Mouse (Mus musculus) liver, postnatal 0 days (tissue): ENCODE data around the gene St6gal1. TPM values are rescaled to one million over a fixed set of nuclear protein-coding genes. Genes with fewer than 3 reads are reported as not detected.

Experiments
- ATAC-seq: fragments of 200-750 bp; cut with Nextera tagmentation; 2 replicates; pipeline ENCODE4 v1.8.0; 2017; ENCODE audit warnings: mild to moderate bottlenecking, moderate library complexity
- DNase-seq: peaks from one replicate; pipeline ENCODE4 v3.0.0-alpha.2; 2016
- H3K27ac ChIP-seq: fragments of 300-500 bp; sonication (generic); 2 replicates; pipeline ENCODE4 v1.5.1; 2014; ENCODE audit warnings: antibody characterized with exemption, moderate library complexity, mild to moderate bottlenecking, low read depth
- H3K27me3 ChIP-seq: fragments of 300-500 bp; sonication (generic); 2 replicates; pipeline ENCODE4 v1.6.1; 2014; ENCODE audit warnings: low read length, control low read depth, mixed read lengths; ENCODE audit not compliant: insufficient read depth
- H3K36me3 ChIP-seq: fragments of 300-500 bp; sonication (generic); replicated peaks from 2 replicates; pipeline ENCODE4 v1.6.1; 2014; ENCODE audit warnings: mild to moderate bottlenecking, control low read depth, low read length, moderate library complexity, mixed read lengths; ENCODE audit not compliant: insufficient read depth
- H3K4me1 ChIP-seq: fragments of 300-500 bp; sonication (generic); 2 replicates; pipeline ENCODE4 v1.6.1; 2014; ENCODE audit warnings: antibody characterized with exemption, mild to moderate bottlenecking, control low read depth; ENCODE audit not compliant: insufficient read depth
- H3K4me2 ChIP-seq: fragments of 300-500 bp; sonication (generic); 2 replicates; pipeline ENCODE4 v1.6.1; 2014; ENCODE audit warnings: low read depth, mild to moderate bottlenecking, low read length, moderate library complexity, mixed read lengths
- H3K4me3 ChIP-seq: fragments of 300-500 bp; sonication (generic); 2 replicates; pipeline ENCODE4 v1.5.1; 2014; ENCODE audit warnings: low read depth, low read length
- H3K9ac ChIP-seq: fragments of 300-500 bp; sonication (generic); replicated peaks from 2 replicates; pipeline ENCODE4 v1.6.1; 2014; ENCODE audit warnings: mild to moderate bottlenecking, moderate library complexity
- H3K9me3 ChIP-seq: fragments of 300-500 bp; sonication (generic); 2 replicates; pipeline ENCODE4 v1.6.1; 2016; ENCODE audit warnings: mild to moderate bottlenecking, control low read depth, low read length, mixed read lengths
- CTCF ChIP-seq: sonication (generic); IDR thresholded peaks from 2 replicates; pipeline ENCODE4 v1.5.1; 2016; ENCODE audit warnings: antibody characterized with exemption, low read depth
- EP300 ChIP-seq: IDR thresholded peaks from 2 replicates; pipeline ENCODE4 v1.6.1; 2016; ENCODE audit warnings: antibody characterized with exemption, low read depth, mild to moderate bottlenecking
- WGBS: fragments of 180-500 bp; shearing (Covaris S2); extraction: QIAGEN DNeasy Blood & Tissue Kit; methylation state at CpG from one replicate; pipeline ENCODE4 v1.1.7; 2014; ENCODE audit not compliant: insufficient replicate concordance; 5-methylcytosine and 5-hydroxymethylcytosine counted together
- polyA plus RNA-seq: library from polyadenylated mRNA; unstranded; fragments of >200 nt; fragmentation: Nextera tagmentation; extraction: Ambion mirVana; gene quantifications from 2 replicates; pipeline ENCODE4 v1.2.1, GENCODE M21; 2015

Gene St6gal1
- polyA plus RNA-seq, 1 experiment from 2014 or later: 17.1 TPM

DNA sequence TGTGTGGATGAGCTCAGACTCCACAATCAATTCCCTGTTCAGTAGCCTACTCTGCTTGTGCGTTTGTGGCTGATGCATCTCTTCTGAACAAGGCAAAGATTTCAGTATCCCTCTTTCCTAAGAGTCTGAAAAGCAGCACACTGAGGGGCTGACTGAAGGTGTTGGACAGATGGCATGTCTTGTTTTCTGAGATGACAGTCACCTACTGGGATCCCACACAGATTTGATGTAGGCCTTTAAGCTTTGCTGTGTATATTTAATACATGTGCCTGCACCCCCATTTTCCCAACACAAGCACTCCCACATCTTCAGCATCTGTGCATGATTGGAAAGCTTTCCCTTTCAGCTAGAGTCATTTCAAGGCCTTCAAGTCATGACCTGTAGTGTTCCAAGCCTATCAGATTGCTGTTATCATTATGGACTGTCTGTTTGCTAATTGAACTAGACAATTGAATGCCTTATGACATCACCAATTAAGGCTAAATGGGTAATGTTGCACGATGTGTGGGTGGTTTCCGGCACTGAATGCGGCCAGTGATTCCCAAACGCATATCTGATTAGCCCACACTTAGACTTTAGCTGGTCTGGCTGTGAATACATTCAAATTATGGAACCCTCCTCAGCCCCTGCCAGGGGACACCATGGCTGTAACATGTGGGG is 9.2 kb upstream of the St6gal1 start:
- Histone ChIP-seq H3K9me3 (no peaks in the 10 kb centered on the region), H3K9ac (no peak overlapping the region), H3K4me3 (no peak overlapping the region), H3K36me3 (no peaks in the 10 kb centered on the region), H3K27ac (no peak overlapping the region), H3K4me1 (no peaks in the 10 kb centered on the region), H3K27me3 (no peaks in the 10 kb centered on the region), H3K4me2 (no peak overlapping the region)
- DNase-seq (no peak), ATAC-seq (no peak)
- 75% methylated on average over 5 of the region's 5 CpGs for WGBS
- TF ChIP-seq CTCF (no peak), EP300 (no peak)

DNA sequence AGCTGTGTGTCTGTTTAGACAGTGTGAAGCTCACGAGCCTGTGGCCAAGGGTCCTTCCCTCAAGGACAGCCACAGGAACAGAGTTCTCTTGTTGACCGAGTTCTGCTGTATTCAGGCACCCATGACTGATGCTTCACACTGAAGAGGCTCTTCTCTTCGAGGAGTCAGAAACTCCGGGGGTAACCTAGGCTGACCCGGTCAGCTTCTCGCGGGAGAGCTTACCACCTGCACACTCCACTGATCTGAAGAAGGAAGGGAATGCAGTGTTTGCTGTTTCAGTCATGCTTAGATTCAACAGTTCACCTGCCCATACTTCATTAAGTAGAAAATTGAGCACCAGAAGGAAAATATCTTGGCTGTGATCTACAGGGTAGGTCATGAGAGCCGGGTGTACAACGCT is 8.2 kb upstream of the St6gal1 start:
- 79% methylated on average over 9 of the region's 9 CpGs for WGBS
- no peak overlapping the region for H3K27ac ChIP-seq
- TF ChIP-seq CTCF: no peak
- H3K4me1 ChIP-seq: no peaks in the 10 kb centered on the region
- ATAC-seq (no peak), DNase-seq (no peak)
- H3K27me3 ChIP-seq: no peaks in the 10 kb centered on the region
- H3K4me3 ChIP-seq: no peak overlapping the region
- H3K9ac ChIP-seq: no peak overlapping the region
- no peak overlapping the region for H3K4me2 ChIP-seq
- no peaks in the 10 kb centered on the region for H3K9me3 ChIP-seq
- no peaks in the 10 kb centered on the region for H3K36me3 ChIP-seq

DNA sequence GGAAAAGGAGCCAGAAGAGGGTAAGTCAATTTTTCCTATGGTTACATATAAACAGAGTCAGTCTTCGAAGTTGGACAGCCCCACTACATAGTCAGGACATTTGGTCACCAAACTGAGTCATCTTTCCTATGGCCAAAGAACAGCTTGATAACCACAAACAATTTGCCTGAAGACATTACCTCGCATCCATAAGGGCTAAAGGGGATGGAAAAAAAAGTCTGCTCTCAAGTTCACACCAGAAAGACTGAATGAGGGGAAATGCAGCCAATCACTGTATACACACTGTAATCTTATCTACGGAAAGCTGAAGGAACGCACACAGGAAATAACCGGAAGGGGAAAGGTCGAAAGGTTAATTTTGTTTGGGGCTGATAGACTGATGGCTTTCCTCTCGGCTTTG is 6.2 kb upstream of the St6gal1 start:
- no peak for DNase-seq
- 19% methylated on average over 7 of the region's 7 CpGs for WGBS
- no peaks in the 10 kb centered on the region for H3K27me3 ChIP-seq

DNA sequence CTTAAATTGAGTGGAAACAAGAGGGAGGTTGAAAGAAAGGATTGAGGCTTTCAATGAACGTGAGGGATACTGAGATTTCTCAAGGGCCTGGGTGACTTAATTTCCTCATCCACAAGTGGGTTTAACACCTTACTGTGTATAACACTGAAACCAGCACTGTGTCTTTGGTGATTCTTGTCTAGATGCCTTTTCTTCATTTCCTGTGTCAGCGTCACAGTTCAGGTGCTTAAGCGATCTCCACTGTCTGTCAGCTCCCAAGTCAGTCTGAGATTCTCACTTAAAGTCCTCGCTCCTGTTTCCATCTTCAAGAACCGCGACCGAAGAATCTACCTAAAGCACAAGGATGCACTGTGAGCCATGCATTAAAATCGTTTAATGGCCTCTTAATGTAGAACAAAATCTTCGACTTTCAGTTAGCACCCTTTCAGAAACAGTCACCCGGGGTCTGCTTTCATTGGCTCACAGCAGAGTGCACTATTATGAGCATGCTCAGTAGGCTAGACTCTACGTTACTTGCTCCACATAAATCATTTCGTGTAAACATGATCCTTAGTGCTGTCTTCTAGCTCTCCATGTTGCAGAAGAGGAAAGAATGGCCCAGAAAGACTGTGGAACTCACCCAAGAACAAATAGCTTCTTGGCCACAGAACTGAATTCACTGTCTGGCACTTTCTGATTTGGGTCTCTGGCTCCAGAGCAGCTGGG is 1.2 kb upstream of the St6gal1 start:
- Histone ChIP-seq H3K36me3 (no peaks in the 10 kb centered on the region), H3K27me3 (peaks cover 7% of the 10 kb centered on the region; the same call in 1 of the 2 replicates), H3K4me3 (no peak overlapping the region), H3K4me2 (no peak overlapping the region), H3K27ac (no peak overlapping the region), H3K9me3 (no peaks in the 10 kb centered on the region), H3K4me1 (no peaks in the 10 kb centered on the region), H3K9ac (no peak overlapping the region)
- 63% methylated on average over 12 of the region's 12 CpGs for WGBS
- TF ChIP-seq CTCF (no peak), EP300 (no peak)
- no peak for DNase-seq
- no peak for ATAC-seq

More for the DNA sequence above, 6.2 kb upstream of the St6gal1 start:
- H3K36me3 ChIP-seq: no peaks in the 10 kb centered on the region
- H3K9me3 ChIP-seq: no peaks in the 10 kb centered on the region
- peak; percentile 68 for TF ChIP-seq EP300
- no peak for TF ChIP-seq CTCF
- no peak overlapping the region for H3K27ac ChIP-seq
- H3K9ac ChIP-seq: no peak overlapping the region
- peak; percentile 40; the same call in 1 of the 2 replicates for ATAC-seq
- no peaks in the 10 kb centered on the region for H3K4me1 ChIP-seq
- H3K4me3 ChIP-seq: no peak overlapping the region
- no peak overlapping the region for H3K4me2 ChIP-seq

DNA sequence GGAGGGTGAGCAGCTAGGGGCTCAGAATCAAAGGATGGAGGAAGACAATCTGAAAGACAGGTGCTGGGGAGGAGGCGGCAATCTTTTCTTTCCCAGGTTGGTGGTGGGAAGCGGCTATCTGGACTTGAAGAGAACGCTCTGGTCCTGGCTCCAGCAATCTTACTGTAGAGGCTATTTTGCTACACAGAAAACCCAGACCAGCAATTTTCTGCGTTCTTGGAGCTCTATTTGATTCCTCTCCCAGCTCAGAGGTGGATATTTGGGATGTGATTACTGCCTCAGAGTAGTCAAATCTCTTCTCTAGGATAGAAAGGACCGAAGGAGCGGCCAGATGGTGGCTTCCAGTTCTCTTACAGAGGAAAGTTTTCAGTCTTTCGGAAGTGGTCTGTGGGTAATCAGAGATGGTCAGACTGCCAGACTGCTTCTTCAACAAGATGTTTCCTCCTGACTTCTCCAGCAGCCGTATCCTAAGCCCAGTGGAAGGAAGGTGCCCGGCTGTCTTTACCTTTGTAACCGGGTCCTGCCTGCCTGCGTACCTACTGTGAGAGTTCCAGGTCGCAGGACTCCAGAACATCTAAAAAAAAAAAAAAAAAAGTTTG is 570 bp upstream of the St6gal1 start:
- H3K36me3 ChIP-seq: no peaks in the 10 kb centered on the region
- peak overlapping the region; percentile 91 for H3K4me2 ChIP-seq
- H3K27me3 ChIP-seq: peaks cover 7% of the 10 kb centered on the region; the same call in 1 of the 2 replicates
- H3K4me1 ChIP-seq: no peaks in the 10 kb centered on the region
- H3K9me3 ChIP-seq: no peaks in the 10 kb centered on the region
- TF ChIP-seq EP300: no peak
- TF ChIP-seq CTCF: no peak
- 20% methylated on average over 12 of the region's 12 CpGs for WGBS
- H3K9ac ChIP-seq: no peak overlapping the region
- DNase-seq (no peak), ATAC-seq (no peak)
- H3K4me3 ChIP-seq: peak overlapping the region; percentile 67; the same call in 1 of the 2 replicates
- H3K27ac ChIP-seq: no peak overlapping the region

DNA sequence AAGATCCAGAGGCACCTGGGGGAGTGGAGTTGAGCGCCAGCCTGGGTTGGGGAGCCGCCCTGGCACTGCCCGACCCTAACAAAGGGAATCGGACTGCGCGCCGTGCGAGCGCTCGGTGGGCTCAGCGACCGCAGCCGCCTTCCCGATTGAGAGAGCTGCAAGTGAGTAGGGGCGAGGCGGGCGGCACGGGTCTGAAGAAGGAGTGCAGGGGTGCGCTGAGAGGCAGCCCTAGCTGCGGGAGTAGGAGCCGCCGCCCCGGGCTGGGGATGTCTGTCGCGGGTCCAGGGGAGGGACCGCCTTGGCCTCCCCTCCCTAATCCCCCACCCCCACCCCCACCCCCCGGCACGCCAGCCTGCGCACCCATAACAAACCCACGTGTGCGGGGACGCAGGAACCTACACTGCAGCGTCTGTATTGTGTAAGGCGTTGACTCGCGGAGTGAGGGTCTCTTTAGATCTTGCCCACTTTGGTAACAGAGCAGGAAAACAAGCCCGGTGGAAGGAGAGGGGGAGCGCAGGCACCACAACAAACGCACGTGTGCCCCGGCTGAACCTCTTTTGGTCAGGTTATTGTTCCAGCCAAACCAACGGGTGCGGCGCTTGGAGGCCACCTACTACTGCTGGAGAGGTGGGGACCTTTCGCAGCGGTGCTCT is 655 bp downstream of the St6gal1 start:
- ATAC-seq (peak; percentile 61), DNase-seq (peak; percentile 46)
- Histone ChIP-seq H3K27ac (peak overlapping the region; percentile 59), H3K4me1 (no peaks in the 10 kb centered on the region), H3K9ac (peak overlapping the region; percentile 66), H3K4me2 (peak overlapping the region; percentile 91), H3K4me3 (peak overlapping the region; percentile 67), H3K9me3 (no peaks in the 10 kb centered on the region), H3K36me3 (no peaks in the 10 kb centered on the region), H3K27me3 (peaks cover 7% of the 10 kb centered on the region; the same call in 1 of the 2 replicates)
- TF ChIP-seq EP300 (no peak), CTCF (no peak)
- under 1% methylated on average over 46 of the region's 46 CpGs for WGBS
